Mouse (Mus musculus): ENCODE data around the gene Scamp1. TPM values are rescaled to one million over a fixed set of nuclear protein-coding genes. Genes with fewer than 3 reads are reported as not detected.

Scamp1 gene
- polyA plus RNA-seq, 1 experiment from 2014 or later, result 29.1 TPM

DNA sequence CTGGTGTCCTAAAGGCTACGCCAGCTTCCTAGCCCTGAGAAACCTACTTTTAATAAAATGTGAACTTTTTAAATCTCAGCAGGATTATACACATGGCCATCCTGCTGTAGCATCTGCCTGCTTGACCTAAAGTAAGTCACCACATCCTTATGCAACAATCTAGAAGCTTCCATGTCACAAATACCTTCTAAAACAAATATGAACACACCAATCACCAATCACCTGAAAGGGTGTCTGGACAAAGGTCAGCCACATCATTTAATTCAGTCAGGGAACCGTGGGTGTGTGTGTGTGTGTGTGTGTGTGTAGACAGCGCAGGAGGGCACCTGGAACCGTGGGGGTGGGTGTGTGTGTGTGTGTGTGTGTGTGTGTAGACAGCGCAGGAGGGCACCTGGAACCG lies 35.5 kb downstream of the Scamp1 start:
- Histone ChIP-seq H3K36me3 (ENCODE audit: control insufficient read depth, insufficient read depth, low read length) (no peaks in the 10 kb centered on the region), H3K27ac (ENCODE audit: low read length) (no peak overlapping the region), H3K4me2 (ENCODE audit: low read depth, low read length) (no peak overlapping the region), H3K9me3 (ENCODE audit: control insufficient read depth, low read length) (no peaks in the 10 kb centered on the region), H3K4me3 (ENCODE audit: low read length) (no peak overlapping the region), H3K4me1 (ENCODE audit: control insufficient read depth, insufficient read depth, low read length) (0 out of 2 replicates have a peak, but pooled peaks cover 5% of the 10 kb centered on the region), H3K9ac (ENCODE audit: low read depth, low read length) (no peak overlapping the region), H3K27me3 (replicated peaks; ENCODE audit: control insufficient read depth, insufficient read depth, low read length) (no peaks in the 10 kb centered on the region)
- WGBS, result 78% methylated on average over 6 of the region's 6 CpGs
- ATAC-seq, result no peak

DNA sequence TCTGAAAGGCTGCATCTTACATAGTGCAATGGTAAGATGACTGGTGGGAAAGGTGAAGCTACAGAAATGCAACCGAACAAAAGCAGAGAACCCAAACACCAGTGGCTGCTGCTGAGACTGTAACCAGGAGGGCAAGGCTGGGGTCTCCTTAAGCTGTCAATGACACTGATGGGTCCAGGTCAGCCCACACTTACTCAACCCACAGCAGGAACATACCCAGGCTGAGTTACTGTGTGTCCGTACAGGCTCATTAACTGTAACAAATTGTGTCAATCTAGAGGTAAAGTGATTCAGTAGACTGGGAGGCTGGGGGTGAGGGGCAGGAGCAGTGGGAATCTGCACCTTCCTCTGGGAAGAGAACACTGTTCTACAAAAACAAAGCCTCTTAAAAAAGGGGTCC lies 42.8 kb downstream of the Scamp1 start:
- ATAC-seq, result no peak
- Histone ChIP-seq H3K27ac (ENCODE audit: low read length) (no peak overlapping the region), H3K9ac (ENCODE audit: low read depth, low read length) (no peak overlapping the region), H3K36me3 (ENCODE audit: control insufficient read depth, insufficient read depth, low read length) (no peaks in the 10 kb centered on the region), H3K4me2 (ENCODE audit: low read depth, low read length) (no peak overlapping the region), H3K9me3 (ENCODE audit: control insufficient read depth, low read length) (no peaks in the 10 kb centered on the region), H3K4me1 (ENCODE audit: control insufficient read depth, insufficient read depth, low read length) (no peaks in the 10 kb centered on the region), H3K27me3 (replicated peaks; ENCODE audit: control insufficient read depth, insufficient read depth, low read length) (no peaks in the 10 kb centered on the region), H3K4me3 (ENCODE audit: low read length) (no peak overlapping the region)
- WGBS, result 77% methylated on average over 2 of the region's 2 CpGs

GRCm38 (mm10) chr13:94241892-94242524 lies 43.6 kb downstream of the Scamp1 start:
- Histone ChIP-seq H3K36me3 (ENCODE audit: control insufficient read depth, insufficient read depth, low read length) (no peaks in the 10 kb centered on the region), H3K9ac (ENCODE audit: low read depth, low read length) (no peak overlapping the region), H3K4me2 (ENCODE audit: low read depth, low read length) (no peak overlapping the region), H3K4me3 (ENCODE audit: low read length) (no peak overlapping the region), H3K4me1 (ENCODE audit: control insufficient read depth, insufficient read depth, low read length) (no peaks in the 10 kb centered on the region), H3K27ac (ENCODE audit: low read length) (no peak overlapping the region), H3K27me3 (replicated peaks; ENCODE audit: control insufficient read depth, insufficient read depth, low read length) (no peaks in the 10 kb centered on the region), H3K9me3 (ENCODE audit: control insufficient read depth, low read length) (no peaks in the 10 kb centered on the region)
- 50% methylated on average over 4 of the region's 4 CpGs for WGBS
- no peak for ATAC-seq

DNA sequence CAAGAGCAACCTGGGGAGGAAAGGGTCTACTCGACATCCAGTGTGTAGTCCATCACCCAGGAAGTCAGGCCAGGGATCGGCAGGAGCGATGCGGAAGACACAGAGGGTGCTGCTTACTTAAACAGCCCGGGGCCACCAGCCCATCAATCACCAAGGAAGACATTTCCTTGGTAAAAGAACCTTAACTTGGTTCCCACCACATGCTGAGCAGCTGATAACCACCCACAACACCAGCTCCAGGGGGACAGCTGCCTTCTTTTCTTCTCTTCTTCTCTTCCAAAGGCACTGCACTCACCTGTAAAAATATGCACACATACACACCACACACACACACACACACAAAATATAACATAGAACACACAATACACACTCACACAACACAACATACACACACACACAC lies 44.8 kb downstream of the Scamp1 start:
- Histone ChIP-seq H3K4me3 (ENCODE audit: low read length) (no peak overlapping the region), H3K9me3 (ENCODE audit: control insufficient read depth, low read length) (no peaks in the 10 kb centered on the region), H3K27me3 (replicated peaks; ENCODE audit: control insufficient read depth, insufficient read depth, low read length) (no peaks in the 10 kb centered on the region), H3K4me1 (ENCODE audit: control insufficient read depth, insufficient read depth, low read length) (no peaks in the 10 kb centered on the region), H3K36me3 (ENCODE audit: control insufficient read depth, insufficient read depth, low read length) (no peaks in the 10 kb centered on the region), H3K27ac (ENCODE audit: low read length) (no peak overlapping the region), H3K9ac (ENCODE audit: low read depth, low read length) (no peak overlapping the region), H3K4me2 (ENCODE audit: low read depth, low read length) (no peak overlapping the region)
- no peak for ATAC-seq
- 34% methylated on average over 5 of the region's 5 CpGs for WGBS

DNA sequence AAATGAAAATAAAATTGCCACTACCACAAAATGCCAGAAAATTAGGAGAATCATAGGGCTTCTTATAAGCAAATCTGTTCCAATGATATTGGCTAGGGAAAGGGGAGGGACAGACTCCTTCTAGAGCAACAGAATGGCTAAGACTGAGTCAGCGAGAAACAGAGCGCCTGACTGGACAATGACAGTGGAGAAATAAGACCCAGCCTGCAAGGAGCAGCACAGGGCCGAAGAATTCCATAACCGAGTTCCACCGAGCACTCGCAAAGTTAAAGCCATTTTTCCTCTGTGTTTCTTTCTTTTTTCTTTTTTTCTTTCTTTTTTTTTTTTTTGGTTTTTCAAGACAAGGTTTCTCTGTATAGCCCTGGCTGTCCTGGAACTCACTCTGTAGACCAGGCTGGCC lies 45.5 kb downstream of the Scamp1 start:
- Histone ChIP-seq H3K4me1 (ENCODE audit: control insufficient read depth, insufficient read depth, low read length) (no peaks in the 10 kb centered on the region), H3K4me3 (ENCODE audit: low read length) (no peak overlapping the region), H3K27ac (ENCODE audit: low read length) (no peak overlapping the region), H3K36me3 (ENCODE audit: control insufficient read depth, insufficient read depth, low read length) (no peaks in the 10 kb centered on the region), H3K9ac (ENCODE audit: low read depth, low read length) (no peak overlapping the region), H3K4me2 (ENCODE audit: low read depth, low read length) (no peak overlapping the region), H3K9me3 (ENCODE audit: control insufficient read depth, low read length) (no peaks in the 10 kb centered on the region), H3K27me3 (replicated peaks; ENCODE audit: control insufficient read depth, insufficient read depth, low read length) (no peaks in the 10 kb centered on the region)
- WGBS, result 72% methylated on average over 6 of the region's 6 CpGs
- no peak for ATAC-seq

- 59% methylated on average over 4 of the region's 4 CpGs for WGBS
- Histone ChIP-seq H3K9me3 (ENCODE audit: control insufficient read depth, low read length) (no peaks in the 10 kb centered on the region), H3K27me3 (replicated peaks; ENCODE audit: control insufficient read depth, insufficient read depth, low read length) (no peaks in the 10 kb centered on the region), H3K4me3 (ENCODE audit: low read length) (no peak overlapping the region), H3K4me2 (ENCODE audit: low read depth, low read length) (no peak overlapping the region), H3K9ac (ENCODE audit: low read depth, low read length) (no peak overlapping the region), H3K36me3 (ENCODE audit: control insufficient read depth, insufficient read depth, low read length) (no peaks in the 10 kb centered on the region), H3K27ac (ENCODE audit: low read length) (no peak overlapping the region), H3K4me1 (ENCODE audit: control insufficient read depth, insufficient read depth, low read length) (no peaks in the 10 kb centered on the region)
- ATAC-seq, result no peak
Measured at GRCm38 (mm10) chr13:94239488-94239887, 46.2 kb downstream of the Scamp1 start.

DNA sequence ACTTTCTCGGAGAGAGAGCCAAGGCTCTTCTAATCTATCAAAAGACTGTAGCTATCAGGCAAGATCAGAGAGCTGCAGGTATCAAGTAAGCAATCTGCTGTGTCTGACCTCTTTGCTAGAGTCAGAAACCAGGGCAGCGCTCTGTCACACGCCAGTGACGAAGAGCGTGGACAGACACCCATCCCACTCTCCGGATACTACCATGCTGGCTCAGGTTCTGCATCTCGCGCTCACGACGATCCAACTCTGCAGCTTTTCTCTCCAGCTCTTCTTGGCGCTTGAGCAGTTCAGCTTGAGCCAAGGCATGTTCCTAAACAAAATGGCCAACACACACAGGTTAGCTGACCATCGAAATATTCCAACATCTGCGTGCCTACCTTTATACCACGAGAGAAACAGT lies 53.8 kb downstream of the Scamp1 start:
- Histone ChIP-seq H3K27me3 (replicated peaks; ENCODE audit: control insufficient read depth, insufficient read depth, low read length) (no peaks in the 10 kb centered on the region), H3K36me3 (ENCODE audit: control insufficient read depth, insufficient read depth, low read length) (no peaks in the 10 kb centered on the region), H3K4me1 (ENCODE audit: control insufficient read depth, insufficient read depth, low read length) (no peaks in the 10 kb centered on the region), H3K4me3 (ENCODE audit: low read length) (no peak overlapping the region), H3K4me2 (ENCODE audit: low read depth, low read length) (no peak overlapping the region), H3K9ac (ENCODE audit: low read depth, low read length) (no peak overlapping the region), H3K27ac (ENCODE audit: low read length) (no peak overlapping the region), H3K9me3 (ENCODE audit: control insufficient read depth, low read length) (no peaks in the 10 kb centered on the region)
- 85% methylated on average over 14 of the region's 14 CpGs for WGBS
- no peak for ATAC-seq

DNA sequence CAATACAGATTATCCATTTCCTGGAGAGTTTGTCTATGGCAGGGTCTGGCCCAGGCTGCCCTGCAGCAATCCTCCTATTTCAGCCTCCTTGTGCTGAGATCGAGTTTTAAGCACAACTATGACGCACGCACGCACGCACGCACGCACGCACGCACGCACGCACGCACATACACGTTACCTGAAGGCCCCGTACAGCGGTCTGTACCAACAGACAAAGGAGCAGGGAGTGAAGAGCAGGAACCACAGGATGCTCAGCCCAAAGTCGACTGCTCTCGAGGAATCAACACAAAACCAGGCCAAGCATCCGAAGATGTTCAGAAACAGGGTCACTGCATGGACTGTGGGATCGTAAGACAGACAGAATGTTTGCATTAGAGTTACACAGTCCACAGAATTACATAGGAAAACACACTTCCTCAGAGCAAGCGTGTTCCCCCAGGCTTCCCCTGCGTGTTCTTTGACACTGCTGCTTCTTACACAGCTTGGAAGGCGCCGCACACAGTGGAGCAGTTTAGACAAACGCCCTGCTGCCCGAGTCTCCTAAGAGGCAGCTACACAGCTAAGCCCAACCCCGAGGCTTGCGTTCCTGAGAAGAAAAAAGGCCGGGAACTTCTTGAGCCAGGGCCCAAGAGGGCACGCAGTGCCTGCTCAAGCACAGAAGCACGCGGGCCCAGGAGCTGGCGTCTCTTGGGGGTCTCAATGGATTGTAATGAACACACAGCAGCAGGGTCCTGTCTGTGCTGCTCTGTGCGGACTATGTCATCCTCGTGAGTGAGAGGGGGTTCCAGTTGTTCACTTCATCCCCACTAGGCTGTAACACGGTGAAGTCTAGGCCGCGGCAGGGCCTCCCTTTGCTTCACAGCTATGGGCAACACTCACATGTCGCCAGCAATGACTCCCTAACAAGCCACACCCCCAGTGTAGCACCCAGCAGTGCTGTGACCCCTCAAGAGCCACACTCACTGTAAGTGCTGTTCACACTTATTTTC lies 60.6 kb downstream of the Scamp1 start:
- H3K27me3 ChIP-seq (replicated peaks; ENCODE audit: control insufficient read depth, insufficient read depth, low read length), result no peaks in the 10 kb centered on the region
- H3K9me3 ChIP-seq (ENCODE audit: control insufficient read depth, low read length), result no peaks in the 10 kb centered on the region
- H3K27ac ChIP-seq (ENCODE audit: low read length), result no peak overlapping the region
- no peak overlapping the region for H3K4me2 ChIP-seq (ENCODE audit: low read depth, low read length)
- no peak overlapping the region for H3K4me3 ChIP-seq (ENCODE audit: low read length)
- no peaks in the 10 kb centered on the region for H3K4me1 ChIP-seq (ENCODE audit: control insufficient read depth, insufficient read depth, low read length)
- ATAC-seq, result no peak
- WGBS, result 94% methylated on average over 38 of the region's 38 CpGs
- H3K36me3 ChIP-seq (ENCODE audit: control insufficient read depth, insufficient read depth, low read length), result peaks cover 3% of the 10 kb centered on the region; the same call in 1 of the 2 replicates
- no peak overlapping the region for H3K9ac ChIP-seq (ENCODE audit: low read depth, low read length)

GRCm38 (mm10) chr13:94223609-94224008 lies 62.0 kb downstream of the Scamp1 start:
- H3K27ac ChIP-seq (ENCODE audit: low read length), result no peak overlapping the region
- no peaks in the 10 kb centered on the region for H3K9me3 ChIP-seq (ENCODE audit: control insufficient read depth, low read length)
- no peak overlapping the region for H3K9ac ChIP-seq (ENCODE audit: low read depth, low read length)
- no peaks in the 10 kb centered on the region for H3K4me1 ChIP-seq (ENCODE audit: control insufficient read depth, insufficient read depth, low read length)
- ATAC-seq, result no peak
- no peak overlapping the region for H3K4me2 ChIP-seq (ENCODE audit: low read depth, low read length)
- no peaks in the 10 kb centered on the region for H3K27me3 ChIP-seq (replicated peaks; ENCODE audit: control insufficient read depth, insufficient read depth, low read length)
- no peak overlapping the region for H3K4me3 ChIP-seq (ENCODE audit: low read length)
- 64% methylated on average over 14 of the region's 14 CpGs for WGBS
- peaks cover 3% of the 10 kb centered on the region; the same call in 1 of the 2 replicates for H3K36me3 ChIP-seq (ENCODE audit: control insufficient read depth, insufficient read depth, low read length)

Data from intestine, embryonic 16.5 days (tissue).